Mouse (Mus musculus): ENCODE data around the gene Alkbh1.

Gene Alkbh1

DNA sequence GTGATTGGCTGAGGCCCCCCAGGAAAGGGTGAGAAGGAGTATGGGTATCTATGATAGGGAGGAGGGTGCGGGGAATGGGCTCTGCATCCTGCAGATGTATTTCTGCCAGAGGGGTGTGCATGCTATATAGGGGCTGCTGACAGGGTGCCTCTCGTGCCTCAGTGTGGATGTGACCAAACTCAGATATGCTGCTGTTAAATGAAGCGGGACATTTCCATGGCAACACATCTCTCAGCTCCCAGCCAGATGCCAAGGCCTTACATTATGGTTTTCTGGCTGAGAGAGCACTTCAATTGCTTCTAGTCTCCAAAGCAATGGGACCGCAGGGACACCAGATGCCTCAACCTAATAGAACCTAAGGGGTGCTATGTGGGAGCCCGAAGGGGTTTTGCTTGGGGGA lies 24.9 kb downstream of the Alkbh1 start:
- no peak for DNase-seq (ENCODE audit: extremely low spot score)

DNA sequence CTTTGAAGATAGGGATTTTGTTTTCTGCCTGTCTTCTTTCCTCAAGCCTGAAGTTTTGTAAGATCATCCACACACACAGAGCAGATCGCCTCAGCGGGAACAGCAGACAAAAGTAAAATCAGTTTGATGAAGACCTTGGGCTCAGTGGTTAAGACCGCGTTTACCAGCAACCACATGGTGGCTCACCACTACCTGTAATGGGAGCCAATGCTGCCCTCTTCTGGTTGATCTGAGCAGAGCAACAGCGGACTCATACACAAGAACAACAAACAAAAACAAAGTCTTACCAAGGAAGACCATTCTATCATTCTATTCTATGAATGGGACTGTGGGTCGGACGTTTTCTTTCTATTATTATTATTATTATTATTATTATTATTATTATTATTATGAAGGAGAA lies 27.1 kb downstream of the Alkbh1 start:
- DNase-seq (ENCODE audit: extremely low spot score): peak; percentile 62

GRCm38 (mm10) chr12:87415358-87415757 lies 28.5 kb downstream of the Alkbh1 start:
- DNase-seq (ENCODE audit: extremely low spot score): no peak

DNA sequence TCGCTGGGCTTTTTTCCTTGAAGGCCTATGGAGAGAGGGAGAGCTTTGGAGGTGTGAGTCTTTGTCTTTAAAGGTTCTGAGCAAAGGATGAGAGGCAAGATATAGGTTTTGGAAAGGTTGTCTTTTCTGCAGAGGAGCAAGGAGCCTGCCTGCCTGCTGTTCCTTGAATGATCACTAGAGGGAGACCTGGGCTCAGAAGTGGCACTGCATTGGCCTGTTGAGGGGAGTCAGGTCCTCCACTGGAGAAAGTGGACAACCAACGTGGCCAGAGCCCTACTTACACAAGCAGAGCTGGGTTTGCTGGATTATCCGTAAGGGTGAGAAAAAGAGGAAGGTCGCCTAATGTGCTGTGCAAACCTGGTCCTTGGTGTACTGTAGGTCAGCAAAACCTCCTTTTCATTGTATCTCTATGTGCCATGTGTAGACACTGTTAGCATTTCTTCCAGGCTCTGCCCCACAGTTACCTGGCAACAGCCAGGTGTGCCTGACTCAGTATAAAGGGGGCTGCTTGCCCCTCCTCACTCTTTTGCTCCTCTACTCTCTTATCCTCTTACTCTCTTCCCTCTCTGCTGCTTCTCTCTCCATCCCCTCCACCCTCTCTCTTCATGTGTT lies 30.5 kb downstream of the Alkbh1 start:
- peak; percentile 68 for DNase-seq (ENCODE audit: extremely low spot score)

GRCm38 (mm10) chr12:87410999-87411398 lies 32.8 kb downstream of the Alkbh1 start:
- no peak for DNase-seq (ENCODE audit: extremely low spot score)

DNA sequence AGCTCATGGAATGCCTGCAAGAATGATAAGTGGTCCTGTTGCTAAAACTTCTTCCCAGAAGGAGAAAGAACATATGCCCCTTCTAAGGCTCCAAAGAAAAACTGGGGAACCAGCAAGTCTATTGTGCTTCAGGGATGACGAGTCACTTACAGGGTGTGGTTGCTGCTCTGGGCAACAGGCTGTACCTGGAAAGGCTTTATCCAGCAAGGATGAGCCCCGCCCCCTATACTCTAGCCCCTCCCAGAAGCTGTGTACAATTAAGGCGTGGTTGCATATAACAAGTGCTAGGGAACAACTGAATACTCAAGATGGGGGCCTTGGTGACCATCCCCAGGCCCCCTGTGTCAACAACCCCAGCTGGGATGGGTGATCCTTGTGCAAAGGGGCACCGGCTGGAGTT lies 34.7 kb downstream of the Alkbh1 start:
- DNase-seq (ENCODE audit: extremely low spot score): no peak

DNA sequence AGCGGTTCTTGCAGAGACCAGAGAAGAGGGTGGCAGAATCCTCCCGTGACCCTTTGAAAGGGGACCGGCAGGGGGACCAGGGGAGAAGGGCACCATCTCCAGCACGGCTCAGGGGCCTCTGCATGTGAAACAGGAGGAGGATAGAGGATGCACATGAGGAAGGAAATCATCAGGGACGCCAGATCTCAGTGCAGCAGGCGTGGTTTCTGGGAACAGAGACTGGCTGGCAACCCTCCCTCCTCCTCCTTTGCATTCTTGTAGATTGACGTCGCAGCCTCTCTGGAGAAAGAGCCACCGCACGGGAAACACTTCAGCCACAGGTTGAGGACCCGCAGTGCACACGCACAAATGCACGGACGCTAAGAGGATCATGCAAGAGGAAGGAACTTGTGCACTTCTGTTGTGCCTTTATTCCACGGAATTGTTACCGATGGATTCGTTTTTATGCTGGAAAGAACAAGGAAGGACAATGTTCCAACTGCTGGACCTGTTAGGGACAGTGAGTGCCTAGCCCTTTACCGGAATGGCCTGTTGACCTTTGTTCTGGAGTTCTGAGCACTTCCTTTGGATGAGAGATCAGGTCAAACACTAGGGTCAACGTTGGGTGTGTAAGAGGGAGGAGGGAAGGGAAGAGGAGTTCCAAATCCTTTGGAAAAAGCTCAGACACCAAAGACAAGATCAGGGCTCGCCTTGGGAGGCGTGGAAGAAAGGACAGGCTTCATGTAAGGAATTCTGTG lies 35.8 kb downstream of the Alkbh1 start:
- DNase-seq (ENCODE audit: extremely low spot score): no peak

- no peak for DNase-seq (ENCODE audit: extremely low spot score)
Measured at GRCm38 (mm10) chr12:87405721-87406120, 38.1 kb downstream of the Alkbh1 start.

DNA sequence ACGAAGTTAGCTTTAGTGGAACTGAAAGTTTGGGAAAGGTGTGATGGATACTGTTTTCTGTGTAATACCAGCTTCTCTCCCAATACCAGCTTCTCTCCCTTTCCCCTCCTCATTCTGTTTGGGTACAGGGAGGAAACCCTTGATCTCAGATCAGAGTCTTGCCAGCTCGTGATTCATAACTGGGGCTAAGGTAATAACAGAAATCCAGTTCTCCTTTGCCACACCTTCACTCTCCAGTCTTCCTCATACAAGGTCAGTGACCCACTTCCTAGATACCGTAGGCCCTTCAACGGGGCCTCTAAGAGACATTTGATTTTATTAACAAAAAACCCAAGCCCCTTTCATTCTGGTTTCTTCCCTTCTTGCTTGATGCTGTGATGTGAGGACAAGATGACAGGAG lies 38.7 kb downstream of the Alkbh1 start:
- no peak for DNase-seq (ENCODE audit: extremely low spot score)

GRCm38 (mm10) chr12:87401883-87402282 lies 41.9 kb downstream of the Alkbh1 start:
- no peak for DNase-seq (ENCODE audit: extremely low spot score)

DNA sequence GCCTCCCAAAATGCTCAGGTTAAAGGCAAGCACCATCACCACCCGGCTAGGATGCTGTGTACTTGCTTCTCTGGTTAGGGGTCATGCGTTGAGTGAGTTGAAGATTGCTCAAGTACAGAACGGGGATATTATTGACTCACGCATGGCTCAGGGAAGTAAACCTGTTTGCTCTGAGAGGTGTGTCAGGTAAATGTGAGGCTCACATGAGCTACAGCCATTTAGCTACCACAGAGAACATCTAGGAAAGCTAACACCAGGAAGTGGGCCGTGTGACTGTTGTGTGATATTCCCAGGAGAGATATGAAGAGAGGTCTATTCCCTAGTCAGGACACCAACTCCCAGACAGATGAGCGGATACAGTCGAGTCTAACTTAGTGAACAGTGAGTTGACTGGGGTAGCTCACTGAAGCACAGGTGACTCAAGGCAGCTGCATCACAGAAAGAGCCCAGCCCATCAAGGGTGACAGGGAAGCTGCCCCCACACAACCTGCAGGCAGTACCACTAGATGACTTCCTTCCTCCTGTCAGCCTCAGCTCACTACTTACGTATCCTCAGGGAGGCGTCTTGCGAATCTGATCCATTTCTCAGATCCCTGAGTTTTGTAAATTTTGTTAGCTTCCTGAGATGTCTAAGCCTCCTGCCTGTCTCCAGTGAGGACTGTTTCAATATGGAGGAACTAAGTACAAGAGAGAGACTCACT lies 44.5 kb downstream of the Alkbh1 start:
- no peak for DNase-seq (ENCODE audit: extremely low spot score)

GRCm38 (mm10) chr12:87397811-87398417 lies 45.9 kb downstream of the Alkbh1 start:
- DNase-seq (ENCODE audit: extremely low spot score): no peak

GRCm38 (mm10) chr12:87397126-87397525 lies 46.7 kb downstream of the Alkbh1 start:
- no peak for DNase-seq (ENCODE audit: extremely low spot score)

DNA sequence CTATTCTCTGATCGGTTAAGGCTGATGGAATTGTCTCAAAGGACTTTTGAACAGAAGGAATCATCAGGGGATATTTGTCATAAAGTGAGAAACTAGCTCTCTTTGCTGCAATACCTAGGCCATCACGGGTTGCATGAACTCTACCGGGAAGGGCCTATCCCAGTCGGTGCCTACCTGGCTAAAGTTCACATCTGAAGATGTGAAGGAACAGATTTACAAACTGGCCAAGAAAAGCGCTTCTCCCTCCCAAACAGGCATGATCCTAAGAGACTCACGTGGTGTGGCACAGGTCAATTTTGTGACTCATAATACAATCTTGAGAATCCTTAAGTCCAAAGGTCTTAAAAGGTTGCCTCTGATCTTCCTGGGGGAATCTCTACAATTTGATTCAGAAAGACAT lies 49.5 kb downstream of the Alkbh1 start:
- no peak for DNase-seq (ENCODE audit: extremely low spot score)

GRCm38 (mm10) chr12:87393447-87394145 lies 50.2 kb downstream of the Alkbh1 start:
- no peak for DNase-seq (ENCODE audit: extremely low spot score)

- DNase-seq (ENCODE audit: extremely low spot score): no peak
Measured at GRCm38 (mm10) chr12:87391355-87391754, 52.5 kb downstream of the Alkbh1 start.

- DNase-seq (ENCODE audit: extremely low spot score): no peak
Measured at GRCm38 (mm10) chr12:87389231-87389630, 54.6 kb downstream of the Alkbh1 start.

DNA sequence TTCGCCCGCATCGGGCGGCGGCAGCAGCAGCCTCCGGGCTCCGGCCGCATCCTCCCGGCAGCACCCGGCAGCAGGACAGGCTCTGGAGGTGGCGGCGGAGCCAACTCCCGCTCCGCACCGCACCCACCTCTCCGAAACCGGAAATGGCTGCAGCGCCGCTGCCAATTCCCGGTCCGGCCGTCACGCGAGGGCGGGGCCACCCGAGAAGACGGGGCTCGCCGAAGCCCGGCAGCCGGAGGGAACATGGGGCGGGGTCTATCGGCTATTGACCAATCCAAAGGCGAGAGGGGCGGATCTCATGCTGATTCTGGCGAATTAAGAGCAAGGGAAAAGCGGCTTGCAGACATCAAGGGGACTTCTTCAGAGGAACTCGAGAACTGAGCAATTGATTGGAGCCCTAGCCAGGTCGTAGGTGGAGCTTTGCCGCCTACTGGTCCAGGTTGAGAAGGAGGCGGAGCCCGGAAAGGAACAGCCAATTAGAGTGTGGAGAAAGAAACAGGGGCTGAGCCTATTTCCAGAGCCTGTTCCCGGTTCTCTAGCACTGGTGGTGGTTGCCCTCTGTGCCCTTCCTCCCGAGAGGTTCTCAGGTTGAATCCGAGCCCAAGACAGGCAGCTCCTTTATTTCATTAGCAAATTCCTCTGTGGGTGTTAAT lies 55.6 kb downstream of the Alkbh1 start, which contains the start of gene Sptlc2:
Gene Sptlc2 (minus strand): TSS at position 234 of the 653 bp plus-strand sequence.
- DNase-seq (ENCODE audit: extremely low spot score): peak; percentile 99

DNA sequence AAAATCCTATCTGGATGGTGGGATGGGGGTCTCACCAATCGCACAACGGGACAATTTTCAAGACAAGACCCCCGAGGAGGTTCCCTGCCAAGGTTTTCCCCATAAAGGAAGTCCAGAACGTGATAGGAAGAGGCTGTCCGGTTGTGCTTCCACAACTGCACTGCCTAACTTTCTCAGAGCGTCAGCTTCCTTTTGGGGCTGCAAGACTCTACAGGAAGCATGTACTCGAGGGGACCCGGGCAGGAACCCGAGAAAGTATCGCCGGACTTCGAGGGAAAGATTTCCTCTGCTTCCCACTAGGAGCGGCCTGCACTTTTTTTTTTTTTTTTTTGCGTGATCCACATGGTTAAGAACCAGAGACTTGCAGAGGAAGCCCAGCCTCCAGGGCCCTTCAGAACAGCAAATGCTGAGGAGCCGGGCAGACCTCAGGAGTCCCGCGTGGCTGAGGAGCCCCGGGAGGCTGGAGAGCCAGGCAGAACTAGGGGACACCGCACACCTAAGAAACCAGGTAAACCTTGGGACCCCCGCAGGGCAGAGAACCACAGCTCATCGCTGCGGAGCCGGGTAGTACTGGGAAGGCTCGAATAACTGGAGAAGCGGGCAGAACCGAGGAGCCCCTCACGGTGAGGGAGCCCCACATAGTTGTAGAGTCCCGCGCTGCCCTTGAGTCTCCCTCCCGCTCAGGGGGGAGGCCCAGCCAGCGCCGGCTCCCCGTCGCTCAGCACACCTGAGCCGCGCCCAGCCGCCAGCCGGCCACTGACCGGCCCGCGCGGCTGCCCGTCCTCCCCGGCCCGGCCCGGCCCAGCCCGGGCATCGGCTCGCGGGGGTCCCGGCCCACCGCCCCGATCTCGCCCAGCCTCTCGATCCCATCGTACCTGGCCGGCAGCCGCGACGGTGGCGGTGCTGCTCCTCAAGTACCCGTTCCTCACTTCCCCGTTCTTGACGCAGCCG lies 56.4 kb downstream of the Alkbh1 start:
- no peak for DNase-seq (ENCODE audit: extremely low spot score)

DNA sequence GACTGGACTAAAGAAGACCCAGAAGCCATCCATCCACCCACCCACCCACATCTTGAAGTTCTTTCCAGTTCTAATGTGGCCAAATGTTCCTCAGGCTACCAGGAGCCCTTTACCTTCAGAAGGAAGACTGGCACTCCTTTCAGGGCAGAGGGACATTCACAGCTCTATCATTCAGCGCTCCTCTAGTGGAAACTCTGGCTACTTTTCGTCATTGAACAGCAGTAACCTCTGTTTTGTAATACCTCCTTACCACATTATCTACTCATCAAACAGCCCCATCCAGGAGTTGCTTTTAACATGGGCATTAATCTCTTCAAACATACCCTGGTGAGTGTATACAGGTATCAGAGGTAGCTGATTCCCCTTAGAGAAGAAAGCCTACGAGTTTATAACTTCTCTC lies 58.8 kb downstream of the Alkbh1 start:
- no peak for DNase-seq (ENCODE audit: extremely low spot score)

Measured in embryo, embryonic 9.5 days (tissue).